Mouse (Mus musculus) left cerebral cortex, adult 18-20 months (tissue): ENCODE results near the gene E2f4. TPM values are rescaled to one million over a fixed set of nuclear protein-coding genes. Genes with fewer than 3 reads are reported as not detected.

ENCODE experiments used
- DNase-seq, 2 experiments: peaks; one replicate each; pipeline ENCODE4 v3.0.0; 2021 to 2022; ENCODE audit warnings: low spot score in 2 of 2, mixed read lengths in 1 of 2
- total RNA-seq, 2 experiments: library from RNA; stranded (reverse); gene quantifications; 2 replicates each; pipeline ENCODE4 v1.2.3; 2021

The E2f4 gene
- total RNA-seq, 2 experiments from 2014 or later, result 37.6 to 39.1 TPM

DNA sequence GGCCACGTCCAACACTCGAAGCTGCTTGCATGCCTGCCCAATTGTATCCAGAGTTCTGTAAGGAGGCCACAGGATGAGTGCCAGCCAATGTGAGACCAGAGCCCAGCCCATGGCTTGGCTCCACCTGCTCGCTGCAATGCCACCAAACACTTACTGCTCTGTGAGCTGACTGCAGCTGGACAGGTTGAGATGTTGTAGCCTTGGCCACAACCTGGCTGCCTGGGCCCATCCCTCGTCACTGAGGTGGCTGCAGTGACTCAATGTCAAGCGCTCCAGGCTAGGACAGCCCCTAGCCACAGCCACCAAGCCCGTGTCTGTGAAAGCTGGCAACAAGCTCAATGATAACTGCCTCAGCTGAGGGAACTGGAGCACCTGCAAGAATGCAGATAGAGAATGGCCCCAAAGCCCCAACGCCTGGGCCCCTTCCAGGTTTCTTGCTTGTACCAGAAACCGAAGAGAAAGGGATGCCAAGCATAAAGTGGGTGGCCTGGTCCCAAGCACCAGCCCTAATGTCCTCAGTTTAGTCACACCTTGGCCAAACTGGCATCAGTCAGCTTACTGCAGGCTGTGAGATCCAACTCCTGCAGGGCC is 15.5 kb downstream of the E2f4 start:
- no peak for DNase-seq

DNA sequence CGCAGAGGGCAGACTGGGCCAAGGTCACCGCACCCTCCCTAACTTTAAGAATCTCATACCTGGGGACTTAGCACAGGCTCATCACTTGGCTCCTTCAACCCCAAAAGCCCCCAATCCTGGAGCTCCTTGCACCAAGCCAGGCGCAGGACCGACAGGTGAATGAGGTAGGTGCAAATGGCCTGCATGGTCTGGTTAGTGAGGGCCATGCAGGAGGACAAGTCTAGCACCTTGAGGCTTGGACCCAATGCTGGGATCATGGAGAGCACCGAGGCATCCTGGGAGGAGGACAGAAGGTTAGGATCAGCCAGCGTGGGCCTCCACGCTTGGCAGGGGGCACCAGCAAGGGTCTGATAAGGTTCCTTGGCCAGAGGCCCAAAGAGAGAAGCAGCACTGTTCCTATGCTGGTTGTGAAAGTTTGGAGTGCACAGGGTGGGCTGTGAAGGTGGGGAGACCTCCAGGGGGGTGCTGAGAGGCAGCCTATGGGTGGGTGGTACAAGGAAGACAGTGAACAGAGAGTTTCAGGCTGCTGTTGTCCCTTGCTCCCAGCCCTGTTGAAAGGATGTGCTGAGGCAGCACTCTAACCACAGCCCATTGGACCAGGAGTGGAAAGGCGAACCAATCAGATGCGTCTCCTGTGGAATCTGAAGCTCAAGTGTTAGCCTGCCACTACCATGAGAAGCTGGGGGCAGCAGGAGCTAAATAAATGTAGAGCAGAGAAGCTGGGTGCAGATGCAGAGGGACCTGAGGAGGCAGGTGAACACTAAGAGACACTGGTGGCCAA is 16.3 kb downstream of the E2f4 start:
- DNase-seq, result no peak

DNA sequence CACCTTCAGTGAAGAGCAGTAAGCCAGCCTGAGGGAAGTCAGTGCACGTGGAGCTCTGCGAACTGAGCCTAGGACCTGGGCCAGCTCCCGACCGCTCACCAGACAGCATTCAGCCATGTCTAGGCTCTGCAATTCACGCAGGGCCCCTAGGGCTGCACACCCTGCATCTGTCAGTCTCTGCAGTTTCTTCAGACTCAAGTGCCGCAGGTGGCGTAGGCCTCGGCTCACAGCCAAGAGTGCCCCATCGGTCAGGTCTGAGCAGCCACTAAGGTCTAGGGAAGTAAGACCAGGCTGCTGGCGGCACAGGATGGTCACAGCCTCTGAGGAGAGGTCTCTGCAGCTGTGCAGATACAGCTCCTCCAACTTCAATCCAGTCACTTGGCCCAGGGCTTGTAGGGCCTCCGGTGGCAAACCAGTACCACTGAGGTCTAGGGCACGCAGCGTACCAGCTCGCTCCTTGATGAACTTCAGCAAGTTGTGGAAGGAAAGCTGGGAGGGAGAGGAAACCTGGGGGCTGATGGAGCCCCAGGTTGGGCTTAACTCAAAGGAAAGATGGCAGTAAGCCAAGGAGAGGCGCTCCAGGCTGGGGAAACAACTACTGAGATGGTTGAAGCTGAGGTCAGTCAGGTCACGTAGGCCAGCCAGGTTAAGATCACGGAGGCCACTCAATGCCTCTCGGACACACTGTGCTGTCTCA is 17.8 kb downstream of the E2f4 start:
- DNase-seq, result no peak

DNA sequence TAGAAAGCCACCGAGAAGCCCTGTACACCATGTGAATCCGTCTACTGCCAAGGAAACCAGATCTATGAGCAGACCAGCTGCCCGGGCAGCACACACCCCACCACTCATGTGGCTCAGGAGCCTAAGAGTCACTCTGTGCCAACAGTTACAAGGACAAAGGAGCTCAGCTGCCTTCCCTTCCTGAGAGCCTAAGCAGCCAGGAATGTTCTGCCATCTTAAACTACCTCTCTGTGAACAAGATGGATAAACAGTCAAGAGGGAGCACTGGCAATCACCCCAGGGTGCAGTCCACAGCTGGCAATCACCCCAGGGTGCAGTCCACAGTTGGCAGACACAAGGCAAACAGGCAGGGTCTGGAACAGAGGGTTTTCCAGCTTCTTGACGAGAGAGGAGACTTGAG is 20.5 kb downstream of the E2f4 start:
- no peak for DNase-seq

DNA sequence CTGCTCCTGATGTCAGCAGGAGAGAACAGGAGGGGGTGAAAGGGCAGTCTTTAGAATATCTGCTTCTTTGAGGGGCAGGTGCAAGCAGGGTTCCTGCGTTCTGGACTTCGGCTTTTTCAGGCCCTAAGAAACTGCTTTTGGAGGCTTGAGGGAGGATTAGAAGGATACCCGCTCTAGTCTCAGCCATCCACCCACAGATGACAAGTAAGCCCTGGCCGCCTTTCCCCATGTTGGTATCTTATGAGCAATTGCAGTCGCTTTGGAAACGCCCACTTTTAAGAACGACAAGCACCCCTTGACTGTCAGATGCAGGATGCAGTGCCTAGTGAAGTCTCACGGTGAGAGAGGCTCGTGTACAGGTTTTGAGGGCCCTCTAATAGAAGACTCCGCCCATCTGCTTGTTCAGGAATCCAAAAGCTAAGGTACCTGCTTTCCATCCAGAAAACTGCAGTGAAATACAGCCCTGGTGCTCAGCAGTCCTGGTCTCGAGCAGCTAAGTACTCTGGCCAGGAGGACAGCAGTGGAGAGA is 21.3 kb downstream of the E2f4 start:
- no peak for DNase-seq

DNA sequence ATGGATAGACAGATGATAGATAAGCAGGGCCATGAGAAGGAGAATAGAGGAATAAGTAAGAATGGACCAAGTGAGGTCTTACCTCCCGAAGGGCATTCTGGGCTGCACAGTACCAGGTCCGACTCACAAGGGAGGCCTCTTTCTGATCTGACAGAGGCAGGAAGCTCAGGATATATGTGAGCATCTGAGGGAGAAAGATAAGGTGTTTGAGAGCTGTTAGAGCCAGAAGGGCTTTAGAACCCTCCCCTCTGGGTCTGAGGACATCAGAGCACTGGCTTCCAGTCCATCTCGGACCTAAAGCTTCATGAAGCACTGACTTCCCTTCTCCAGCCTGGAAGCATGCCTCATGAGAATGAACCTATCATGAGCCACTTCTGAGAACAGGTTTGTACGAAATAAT is 25.7 kb downstream of the E2f4 start:
- no peak for DNase-seq

DNA sequence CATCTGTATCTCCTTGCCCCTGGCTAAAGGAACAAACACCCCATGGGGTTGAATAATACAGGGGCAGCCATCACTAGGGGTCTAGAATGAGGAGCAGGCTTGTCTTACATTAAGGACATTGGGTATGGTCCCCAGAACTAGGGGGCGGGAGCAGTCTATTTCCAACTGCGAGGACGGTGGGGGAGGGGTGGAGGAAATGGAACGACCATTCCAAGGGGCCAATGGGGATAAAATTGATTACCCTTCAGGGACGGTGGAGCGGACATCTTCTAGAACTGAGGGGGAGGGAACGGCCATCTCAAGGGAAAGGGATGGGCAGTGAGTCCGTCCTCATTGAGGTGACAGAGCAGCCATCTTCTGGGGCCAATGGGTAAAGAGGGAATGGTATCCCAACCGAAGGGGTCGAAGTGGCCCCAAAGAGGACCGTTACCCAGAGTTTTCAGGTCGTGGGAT is 28.2 kb downstream of the E2f4 start:
- no peak for DNase-seq

DNA sequence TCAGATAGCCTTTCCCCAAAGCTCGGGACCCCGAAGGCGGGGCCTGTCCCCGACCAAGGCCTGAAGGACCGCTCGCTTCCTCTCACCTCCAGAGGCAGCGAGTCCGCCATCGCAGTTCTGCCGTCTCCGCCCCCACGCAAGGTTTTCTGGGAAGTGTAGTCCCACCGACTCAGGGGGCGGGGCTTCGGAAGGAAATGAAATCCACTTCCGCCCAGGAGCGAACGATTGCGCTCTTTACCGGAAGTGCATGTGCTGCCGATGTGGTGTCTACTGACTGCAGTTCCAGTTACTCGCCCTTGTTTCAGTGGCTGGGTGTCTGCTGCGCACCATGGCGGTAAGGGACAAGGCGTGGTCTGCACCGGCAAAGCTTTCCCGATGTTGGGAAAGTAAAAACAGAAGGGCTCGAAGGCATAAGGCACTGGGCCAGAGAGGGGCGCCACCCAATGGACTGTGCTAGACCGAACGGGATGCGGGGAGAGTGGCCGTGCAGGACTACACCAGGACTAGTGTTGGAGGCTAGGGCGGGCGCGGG is 28.7 kb downstream of the E2f4 start, which contains the start of the genes Lrrc29 and Tmem208:
Lrrc29 (minus strand) TSS at position 138 of the 532 bp plus-strand sequence.
Tmem208 (plus strand) TSS at position 214 of the 532 bp plus-strand sequence.
- peak; percentile 97 to 98 for DNase-seq

DNA sequence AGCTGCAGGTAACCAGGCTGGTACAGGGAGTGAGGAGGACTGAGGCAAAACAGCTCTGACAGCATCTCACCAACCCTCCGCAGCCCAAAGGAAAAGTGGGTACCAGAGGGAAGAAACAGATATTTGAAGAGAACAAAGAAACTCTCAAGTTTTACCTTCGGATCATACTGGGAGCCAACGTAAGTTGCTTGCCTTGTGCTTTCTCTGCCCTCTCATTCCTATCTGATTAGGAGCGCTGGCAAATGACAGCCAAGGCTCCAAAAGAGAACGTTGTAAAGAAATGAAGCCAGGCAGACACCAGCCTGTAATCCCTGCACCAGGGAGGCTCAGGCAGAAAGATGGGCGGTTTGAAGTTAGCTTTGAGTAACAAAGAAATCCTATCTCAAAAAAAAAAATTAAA is 29.5 kb downstream of the E2f4 start:
- DNase-seq, result no peak

DNA sequence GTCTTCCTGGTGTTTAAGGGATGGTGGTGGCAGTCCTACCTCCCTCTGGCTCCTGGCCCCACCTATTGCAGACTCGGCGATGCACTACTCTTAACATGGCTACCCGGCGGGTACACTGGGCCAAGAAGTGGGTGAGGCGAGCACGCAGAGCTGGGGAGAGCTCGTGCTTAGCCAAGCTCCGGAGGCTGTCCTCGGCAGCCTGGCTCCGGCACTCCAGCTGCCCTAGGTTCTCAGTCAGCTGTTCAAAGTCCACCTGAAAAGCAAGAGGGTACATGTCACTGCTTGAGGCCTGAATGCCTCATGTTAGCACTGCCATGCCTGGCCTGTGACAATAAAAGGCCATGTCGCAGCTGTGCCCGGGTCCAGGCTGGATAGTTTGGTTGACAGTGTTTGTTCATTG is 32.9 kb downstream of the E2f4 start:
- no peak for DNase-seq

DNA sequence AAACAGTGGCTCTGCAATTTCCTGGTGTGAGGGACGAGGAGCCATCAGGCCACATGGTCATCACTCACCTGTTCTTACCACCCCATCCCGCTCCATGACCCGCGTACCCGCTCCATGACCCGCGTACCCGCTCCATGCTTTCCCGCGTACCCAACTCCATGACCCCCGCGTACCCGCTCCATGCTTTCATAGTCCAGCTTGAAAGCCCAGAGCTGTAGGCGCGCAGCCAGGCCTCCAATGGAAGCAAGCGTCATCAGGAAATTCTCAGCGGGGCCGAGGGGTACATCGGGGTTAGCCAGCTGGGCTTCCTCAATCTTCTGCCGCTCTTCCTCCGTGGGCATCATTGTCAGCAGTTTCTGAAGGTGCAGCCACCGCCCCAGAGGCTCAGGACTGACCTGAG is 34.0 kb downstream of the E2f4 start:
- no peak for DNase-seq

DNA sequence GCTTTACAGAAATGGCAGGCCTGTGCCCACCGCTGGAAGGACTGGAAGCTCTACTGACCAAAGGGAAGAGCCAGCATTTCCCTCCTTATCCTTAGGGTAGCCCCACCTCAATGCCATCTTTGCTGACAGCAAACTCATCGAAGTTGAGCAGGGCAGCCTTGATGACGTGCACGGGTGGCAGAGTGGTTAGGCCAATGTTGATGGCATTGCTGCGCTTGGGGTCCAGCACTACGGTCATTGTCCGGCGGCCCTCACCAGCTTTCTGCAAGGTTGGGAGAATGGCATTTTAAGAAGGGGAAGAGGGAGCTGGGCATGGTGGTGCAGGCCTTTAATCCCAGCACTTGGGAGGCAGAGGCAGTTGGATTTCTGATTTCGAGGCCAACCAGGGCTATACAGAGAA is 34.5 kb downstream of the E2f4 start:
- no peak for DNase-seq

DNA sequence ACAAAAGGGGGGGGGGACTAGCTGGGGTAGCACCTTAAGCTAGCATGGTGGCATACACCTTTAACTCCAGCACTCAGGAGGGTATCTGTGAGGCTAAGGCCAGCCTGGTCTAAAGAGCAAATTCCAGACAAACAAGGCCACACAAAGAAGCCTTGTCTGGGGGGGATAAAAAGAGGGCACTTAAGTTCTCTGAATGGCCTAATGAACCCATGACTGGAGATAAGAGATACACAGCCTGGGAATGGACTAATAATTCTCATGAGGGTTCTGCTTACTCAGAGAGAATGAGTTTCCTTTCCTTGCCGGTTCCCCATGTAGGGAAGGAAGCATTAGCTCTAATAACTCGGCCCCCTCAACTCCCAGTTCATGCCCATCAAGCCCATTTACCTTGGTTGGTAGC is 35.1 kb downstream of the E2f4 start:
- no peak for DNase-seq

DNA sequence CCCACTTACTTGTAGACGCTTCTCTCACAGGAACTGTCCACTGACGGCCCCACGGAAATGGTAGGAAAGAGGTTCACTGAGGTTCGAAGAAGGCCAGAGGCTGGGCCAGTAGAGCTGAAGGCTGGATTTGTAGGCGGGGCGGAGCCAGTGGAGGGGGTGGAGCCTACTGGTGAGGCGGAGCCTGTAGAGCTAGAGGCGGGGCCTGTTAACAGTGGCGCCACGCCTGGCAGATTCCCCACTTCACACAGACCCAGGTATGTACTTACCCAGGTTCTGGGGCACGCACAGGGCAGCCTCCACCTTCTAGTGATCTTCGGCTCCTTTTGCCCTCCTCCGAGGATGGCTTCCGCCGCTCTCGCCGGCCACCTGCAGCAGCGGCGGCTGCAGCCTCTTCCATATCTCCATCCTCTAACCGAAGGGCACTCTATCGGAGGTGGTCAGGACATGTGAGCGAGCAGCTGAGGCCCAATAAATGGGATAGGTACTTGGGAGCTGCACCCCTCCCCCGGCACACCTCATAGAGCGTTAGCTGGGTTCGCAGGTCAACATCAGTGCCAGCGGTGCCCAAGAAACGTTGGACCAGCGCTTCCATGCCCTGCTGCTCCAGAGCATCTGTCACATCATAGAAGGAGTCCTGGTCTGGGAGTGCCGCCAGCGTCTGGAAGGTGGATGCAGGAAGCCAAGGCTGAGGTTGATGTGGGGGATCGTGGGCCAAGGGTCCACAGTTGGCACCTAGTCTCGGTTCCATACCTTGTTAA is 39.1 kb downstream of the E2f4 start:
- DNase-seq, result no peak

DNA sequence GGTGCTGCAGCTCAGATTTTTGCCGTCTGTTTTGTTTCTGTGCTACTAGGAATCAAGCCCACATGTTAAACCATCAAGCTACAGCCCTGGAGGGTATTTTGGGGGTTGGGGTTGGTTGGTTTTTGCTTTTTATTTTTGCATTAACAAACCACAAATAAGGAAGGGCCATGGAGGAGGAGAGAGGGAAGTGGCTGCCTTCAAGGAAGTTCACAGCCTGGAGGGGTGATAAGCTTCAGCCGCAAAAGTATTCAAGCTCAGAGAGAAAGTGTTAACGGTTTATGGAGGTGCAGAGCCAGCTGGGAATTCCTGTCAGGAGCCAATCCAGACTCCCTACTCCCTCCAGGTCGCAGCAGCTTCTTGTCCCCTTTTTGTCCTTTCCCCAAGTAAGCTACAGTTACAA is 41.5 kb downstream of the E2f4 start:
- no peak for DNase-seq

DNA sequence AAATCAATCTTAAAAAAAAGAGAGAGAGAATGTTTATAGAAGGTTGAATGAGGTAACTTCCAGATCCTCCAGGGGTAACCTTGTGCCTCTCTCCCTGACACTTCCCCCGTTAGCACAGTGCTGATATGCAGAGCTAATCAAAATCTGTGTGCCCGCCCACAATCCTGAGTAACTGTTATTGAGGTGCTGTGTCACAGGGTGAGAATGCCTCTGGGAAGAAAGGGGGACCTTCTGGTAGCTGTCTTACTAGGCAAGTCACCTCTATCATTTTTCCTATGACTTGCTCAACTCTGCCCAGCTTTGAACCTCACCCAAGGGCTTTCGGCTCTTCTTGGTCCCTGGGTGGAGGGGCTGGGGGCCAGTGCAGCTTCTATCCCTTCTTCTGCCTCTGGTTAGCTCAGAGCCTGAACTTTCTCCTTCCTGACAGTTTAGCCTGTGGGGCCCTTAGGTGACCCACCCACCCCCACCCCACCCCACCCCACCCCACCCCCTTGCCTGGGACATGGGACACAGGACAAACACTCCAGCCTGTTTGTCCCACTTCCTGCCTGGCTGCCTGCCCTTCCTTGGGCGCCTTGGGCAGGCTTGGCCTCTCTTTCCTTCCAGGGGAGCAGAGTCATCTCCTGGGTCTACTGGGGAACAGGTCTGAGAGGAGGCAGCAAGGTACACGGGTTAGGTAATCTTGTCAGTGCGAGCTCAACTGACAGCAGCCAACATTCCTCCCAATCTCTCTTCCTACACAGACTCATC is 42.6 kb downstream of the E2f4 start:
- DNase-seq, result no peak

DNA sequence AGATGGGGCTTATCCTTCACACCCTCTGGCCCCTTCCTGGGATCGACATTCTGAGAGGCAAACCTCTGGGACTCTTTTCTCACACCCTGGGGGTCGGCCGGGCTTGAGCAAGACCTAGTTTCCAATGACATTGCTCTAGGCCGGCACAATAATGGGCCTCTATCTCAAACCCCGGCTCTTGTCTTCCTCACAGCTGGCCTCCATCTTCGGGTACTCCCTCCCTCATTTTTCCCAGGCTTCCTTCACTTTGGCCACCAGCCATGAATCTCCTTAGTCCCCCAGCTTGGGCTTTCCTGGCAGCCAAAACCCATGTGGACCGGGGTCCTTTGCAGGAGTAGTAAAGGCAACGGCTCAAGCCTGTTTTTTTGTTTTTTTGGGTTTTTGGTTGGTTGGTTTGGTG is 43.9 kb downstream of the E2f4 start:
- DNase-seq, result no peak

DNA sequence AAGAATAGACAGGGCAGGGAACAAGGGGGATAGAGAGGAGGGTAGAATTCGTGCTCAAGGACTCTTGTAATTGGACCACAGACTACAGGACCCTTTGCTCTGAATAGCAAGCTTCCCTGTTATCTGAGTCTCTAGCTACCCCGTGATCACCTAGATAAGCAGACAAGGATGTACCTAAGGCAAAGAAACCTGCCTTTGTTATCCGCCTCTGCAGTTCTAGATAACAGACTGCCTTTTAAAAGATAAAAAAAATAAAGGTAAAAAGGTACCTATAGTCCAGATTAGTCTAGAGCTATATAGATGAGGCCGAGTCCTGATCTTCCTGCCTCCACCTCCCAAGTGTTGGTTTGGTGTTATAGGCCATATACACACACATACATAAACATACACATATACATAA is 45.3 kb downstream of the E2f4 start:
- no peak for DNase-seq

DNA sequence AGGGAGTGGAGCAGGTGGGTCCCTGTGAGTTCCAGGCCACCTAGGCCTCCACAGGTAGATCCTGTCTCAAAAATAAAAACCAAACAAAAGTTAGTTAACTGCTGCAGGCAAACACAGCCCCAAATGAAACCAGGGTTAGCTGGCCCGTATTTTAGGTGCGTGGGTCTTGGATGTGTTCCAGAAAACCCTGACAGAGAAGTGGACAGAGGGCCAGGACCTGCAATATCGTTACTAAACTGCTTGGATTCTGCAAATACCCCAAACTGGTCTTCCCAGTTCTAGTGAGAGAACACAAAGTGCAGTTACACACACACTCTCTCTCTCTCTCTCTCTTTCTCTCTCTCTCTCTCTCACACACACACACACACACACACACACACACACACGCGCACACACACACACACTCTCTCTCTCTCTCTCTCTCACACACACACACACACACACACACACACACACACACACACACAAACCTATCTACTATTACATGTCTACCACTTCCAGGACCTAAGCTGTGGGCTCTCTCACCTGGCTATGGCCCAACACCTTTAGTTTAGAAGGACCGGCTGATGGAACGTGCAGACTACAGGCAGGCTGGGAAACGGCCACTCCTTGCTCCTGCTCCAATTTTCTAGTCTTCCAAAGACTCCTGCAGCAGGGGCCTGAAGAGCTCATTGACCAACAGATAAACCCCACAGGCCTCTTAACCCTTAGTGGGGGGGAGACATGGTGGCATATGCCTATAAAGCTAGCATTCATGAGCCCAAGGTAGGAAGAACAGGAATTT is 46.5 kb downstream of the E2f4 start:
- DNase-seq, result no peak
